Mouse (Mus musculus): ENCODE measurements around the gene Tbx19. TPM values are rescaled to one million over a fixed set of nuclear protein-coding genes. Genes with fewer than 3 reads are reported as not detected.
A peak's percentile ranks its signal among the peaks of the same experiment; 100 is the strongest.

Gene Tbx19
- total and polyA plus RNA-seq, 3 experiments: 0.04 to 0.66 (median 0.44) TPM

GRCm38 (mm10) chr1:165133858-165134257 lies 26.7 kb downstream of the Tbx19 start:
- TF ChIP-seq ZNF384 (IDR thresholded peaks at IDR 0.05; ENCODE audit: low read depth, low read length) (no peak), MXI1 (IDR thresholded peaks at IDR 0.05; ENCODE audit: low read depth, low read length) (no peak), ZKSCAN1 (IDR thresholded peaks at IDR 0.05; ENCODE audit: borderline replicate concordance, low read depth, low read length) (no peak), SIN3A (IDR thresholded peaks at IDR 0.05; ENCODE audit: low read length) (no peak), JUN (IDR thresholded peaks at IDR 0.05; ENCODE audit: insufficient read depth, low read depth, low read length) (no peak), MAFK (IDR thresholded peaks at IDR 0.05; ENCODE audit: insufficient replicate concordance, low read length) (no peak), NRF1 (IDR thresholded peaks at IDR 0.05; ENCODE audit: low read depth, low read length) (no peak), ELF1 (IDR thresholded peaks at IDR 0.05; ENCODE audit: low read depth, low read length) (no peak), ZMIZ1 (IDR thresholded peaks at IDR 0.05; ENCODE audit: low read depth, low read length) (no peak), NELFE (IDR thresholded peaks at IDR 0.05; ENCODE audit: low read depth, low read length) (no peak), EP300 (IDR thresholded peaks at IDR 0.05; ENCODE audit: low read length) (no peak), RCOR1 (conservative IDR thresholded peaks at IDR 0.05; ENCODE audit: low read depth, low read length) (no peak)

GRCm38 (mm10) chr1:165133279-165133678 lies 27.3 kb downstream of the Tbx19 start:
- Histone ChIP-seq H3K79me2 (replicated peaks; ENCODE audit: control insufficient read depth, extremely low read depth, insufficient read depth, poor library complexity, severe bottlenecking) (no peaks in the 10 kb centered on the region), H3K9ac (ENCODE audit: insufficient read depth, low read depth) (no peak overlapping the region), H3K27me3 (replicated peaks) (no peaks in the 10 kb centered on the region), H3K4me3 (replicated peaks in 1 of 3; ENCODE audit: low read depth in 2 of 3, low read length in 2 of 3, poor library complexity in 1 of 3) (no peak overlapping the region), H3K4me2 (ENCODE audit: insufficient read depth, low read depth, poor library complexity, severe bottlenecking) (peak overlapping the region; percentile 8; the same call in 1 of the 2 replicates), H3K9me3 (replicated peaks; ENCODE audit: low read length) (no peaks in the 10 kb centered on the region), H3K36me3 (replicated peaks in 1 of 2; ENCODE audit: control insufficient read depth in 1 of 2, insufficient read depth in 1 of 2, low read length in 1 of 2) (no peaks in the 10 kb centered on the region), H3K27ac (ENCODE audit: insufficient read depth, low read depth) (no peak overlapping the region), H3K4me1 (ENCODE audit: control insufficient read depth in 1 of 2, insufficient read depth in 2 of 2) (peaks cover 8 to 28% of the 10 kb centered on the region in 2 experiments)
- dilution Hi-C loops (cut with MboI; ENCODE audit: extremely low pct_ligation_motif_present, extremely low pct_unique_long_range_greater_than_20kb, low sequenced_read_pairs): no loop called here
- no peak for TF ChIP-seq CHD2 (IDR thresholded peaks at IDR 0.05; ENCODE audit: low read length)
- peak; percentile 47 for TF ChIP-seq USF2 (conservative IDR thresholded peaks at IDR 0.05; ENCODE audit: low read depth, low read length)
- peak; percentile 61 for TF ChIP-seq USF1 (IDR thresholded peaks at IDR 0.05; ENCODE audit: low read depth, low read length)
- in situ Hi-C loops (cut with MboI; ENCODE audit: low pct_ligation_motif_present, low pct_unique_long_range_greater_than_20kb, low sequenced_read_pairs): no loop called here
- peak; percentile 87 for DNase-seq (ENCODE audit: extremely low read depth)

More at GRCm38 (mm10) chr1:165133858-165134257, 26.7 kb downstream of the Tbx19 start:
- Histone ChIP-seq H3K27ac (ENCODE audit: insufficient read depth, low read depth) (no peak overlapping the region), H3K4me1 (ENCODE audit: control insufficient read depth in 1 of 2, insufficient read depth in 2 of 2) (peaks cover 8 to 28% of the 10 kb centered on the region in 2 experiments), H3K9ac (ENCODE audit: insufficient read depth, low read depth) (no peak overlapping the region), H3K4me2 (ENCODE audit: insufficient read depth, low read depth, poor library complexity, severe bottlenecking) (no peak overlapping the region), H3K4me3 (replicated peaks in 1 of 3; ENCODE audit: low read depth in 2 of 3, low read length in 2 of 3, poor library complexity in 1 of 3) (no peak overlapping the region), H3K27me3 (replicated peaks) (no peaks in the 10 kb centered on the region), H3K79me2 (replicated peaks; ENCODE audit: control insufficient read depth, extremely low read depth, insufficient read depth, poor library complexity, severe bottlenecking) (no peaks in the 10 kb centered on the region), H3K9me3 (replicated peaks; ENCODE audit: low read length) (no peaks in the 10 kb centered on the region), H3K36me3 (replicated peaks in 1 of 2; ENCODE audit: control insufficient read depth in 1 of 2, insufficient read depth in 1 of 2, low read length in 1 of 2) (no peaks in the 10 kb centered on the region)
- DNase-seq (ENCODE audit: extremely low read depth): peak; percentile 23
- dilution Hi-C loops (cut with MboI; ENCODE audit: extremely low pct_ligation_motif_present, extremely low pct_unique_long_range_greater_than_20kb, low sequenced_read_pairs): no loop called here
- in situ Hi-C loops (cut with MboI; ENCODE audit: low pct_ligation_motif_present, low pct_unique_long_range_greater_than_20kb, low sequenced_read_pairs): no loop called here
